Mouse (Mus musculus): ENCODE results near the gene Sim1. TPM values are rescaled to one million over a fixed set of nuclear protein-coding genes. Genes with fewer than 3 reads are reported as not detected.

Sim1 gene
- not detected for polyA plus RNA-seq (2014; fragmentation: Illumina TruSeq; extraction: RNeasy Lipid Tissue Mini Kit (QIAGEN cat#74804); ENCODE audit: low read depth, low replicate concordance)

DNA sequence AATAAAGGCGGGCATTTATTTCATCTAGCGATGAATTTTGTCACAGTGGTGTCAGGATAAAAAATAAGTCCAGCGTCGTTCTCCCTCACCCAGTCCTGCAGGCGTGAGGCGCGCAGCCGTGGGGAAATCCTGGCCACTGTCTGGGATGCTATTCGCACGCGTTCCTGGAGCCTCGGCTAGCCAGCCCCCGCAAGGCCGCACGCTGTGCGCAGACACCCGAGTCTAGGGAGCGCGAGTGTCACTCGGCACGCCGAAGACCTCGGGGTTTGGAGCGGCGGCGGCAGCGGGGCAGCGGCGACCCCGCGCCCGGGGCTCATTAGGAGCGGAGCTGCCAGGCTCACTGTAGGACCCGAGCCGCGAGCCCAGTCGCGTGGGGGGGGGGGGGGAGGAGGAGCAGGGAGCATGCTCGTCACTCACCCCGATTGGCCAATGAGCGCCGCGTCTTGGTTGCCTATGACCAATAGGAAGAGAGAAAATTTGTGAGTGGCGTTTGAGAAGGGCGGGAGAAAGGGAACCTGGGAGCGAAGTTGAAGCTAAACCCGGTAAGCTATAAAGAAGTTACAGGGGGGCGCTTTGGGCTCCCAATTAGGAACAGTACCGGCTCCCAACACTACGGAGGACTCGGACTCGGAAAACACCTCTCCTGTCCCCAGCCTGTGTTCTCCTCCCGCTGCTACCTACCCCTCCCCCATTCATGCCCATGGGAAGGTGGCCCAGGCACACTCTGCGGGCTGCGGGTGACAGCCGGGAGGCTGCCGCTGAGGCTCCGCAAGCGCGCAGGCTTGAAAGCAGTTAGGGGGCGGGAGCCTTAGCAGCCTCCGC lies at the start of gene Sim1:
Sim1 (plus strand) TSS at position 585 of the 822 bp plus-strand sequence.

